Mouse (Mus musculus) spleen, adult 10 weeks (tissue): ENCODE results near the gene Map6. TPM values are rescaled to one million over a fixed set of nuclear protein-coding genes. Genes with fewer than 3 reads are reported as not detected.

ENCODE experiments used
- polyA plus RNA-seq: library from polyadenylated mRNA; stranded (reverse); fragments of 350-450 nt; fragmentation: Illumina TruSeq; extraction: RNeasy Lipid Tissue Mini Kit (QIAGEN cat#74804); gene quantifications from one replicate; pipeline ENCODE4 v1.2.3, GENCODE M21; 2015; ENCODE audit warnings: low replicate concordance; ENCODE audit not compliant: insufficient read depth

Gene Map6
- 0.69 TPM for polyA plus RNA-seq

GRCm38 (mm10) chr7:99267251-99267896 lies at the start of gene Map6:
Gene Map6 (plus strand): TSS chr7:99267447.

GRCm38 (mm10) chr7:99238417-99238816 lies 28.8 kb upstream of the Map6 start, which contains the start of gene Mogat2:
Gene Mogat2 (minus strand): TSS chr7:99238619.

GRCm38 (mm10) chr7:99352526-99353400 lies 85.5 kb downstream of the Map6 start, which contains the start of gene Serpinh1:
Gene Serpinh1 (minus strand): TSS chr7:99353239.

GRCm38 (mm10) chr7:99381214-99382087 lies 114.2 kb downstream of the Map6 start, which contains the start of gene Gdpd5:
Gene Gdpd5 (plus strand): TSS chr7:99381414.

Other genes with a start within 250 kb of the Map6 start
- gene Uvrag, start 126.3 kb upstream of the Map6 start, polyA plus RNA-seq, result 68.5 TPM
- 2.4 TPM for gene Dgat2, start 84.7 kb upstream of the Map6 start, polyA plus RNA-seq
- not detected for gene Mogat2, start 28.8 kb upstream of the Map6 start, polyA plus RNA-seq
- 45.4 TPM for gene Serpinh1, start 85.8 kb downstream of the Map6 start, polyA plus RNA-seq
- 2.6 TPM for gene Gdpd5, start 114.0 kb downstream of the Map6 start, polyA plus RNA-seq
- not detected for gene Klhl35, start 198.6 kb downstream of the Map6 start, polyA plus RNA-seq
- gene Rps3, start 216.3 kb downstream of the Map6 start, polyA plus RNA-seq, result 2,809 TPM